Mouse (Mus musculus): ENCODE results near the gene Ulk1. TPM values are rescaled to one million over a fixed set of nuclear protein-coding genes. Genes with fewer than 3 reads are reported as not detected.

The Ulk1 gene
- polyA plus RNA-seq, 1 experiment from 2014 or later = 26.5 TPM

- 96% methylated on average over 1 of the region's 1 CpGs for WGBS
- no peak for ATAC-seq (ENCODE audit: insufficient number of reproducible peaks, insufficient read depth, low FRiP score, low TSS enrichment)
- Histone ChIP-seq H3K4me3 (no peak overlapping the region), H3K4me1 (no peaks in the 10 kb centered on the region), H3K36me3 (peaks cover 79% of the 10 kb centered on the region), H3K4me2 (replicated peaks) (no peak overlapping the region), H3K9ac (no peak overlapping the region), H3K27me3 (no peaks in the 10 kb centered on the region), H3K27ac (no peak overlapping the region), H3K9me3 (no peaks in the 10 kb centered on the region)
Measured at GRCm38 (mm10) chr5:110735606-110736005, 74.3 kb downstream of the Ulk1 start.

Other genes starting within 250 kb of the Ulk1 start
- 53.4 and 60.9 TPM in 2 replicates for gene Noc4l, start 156.7 kb downstream of the Ulk1 start, polyA plus RNA-seq (2016; fragmentation: Nextera tagmentation; extraction: Ambion mirVana)
- gene Ddx51, start 156.6 kb downstream of the Ulk1 start, polyA plus RNA-seq (2016; fragmentation: Nextera tagmentation; extraction: Ambion mirVana) = 41.3 and 46.7 TPM in 2 replicates
- gene Ep400, start 39.4 kb downstream of the Ulk1 start, polyA plus RNA-seq (2016; fragmentation: Nextera tagmentation; extraction: Ambion mirVana) = 50.5 and 51.9 TPM in 2 replicates
- 31.0 and 31.3 TPM in 2 replicates for gene Pus1, start 29.4 kb downstream of the Ulk1 start, polyA plus RNA-seq (2016; fragmentation: Nextera tagmentation; extraction: Ambion mirVana)
- 27.1 and 31.3 TPM in 2 replicates for gene Hscb, start 29.7 kb upstream of the Ulk1 start, polyA plus RNA-seq (2016; fragmentation: Nextera tagmentation; extraction: Ambion mirVana)
- gene Chek2, start 29.9 kb upstream of the Ulk1 start, polyA plus RNA-seq (2016; fragmentation: Nextera tagmentation; extraction: Ambion mirVana) = 26.7 and 30.2 TPM in 2 replicates
- 21.2 and 23.4 TPM in 2 replicates for gene Ttc28, start 69.7 kb upstream of the Ulk1 start, polyA plus RNA-seq (2016; fragmentation: Nextera tagmentation; extraction: Ambion mirVana)